Mouse (Mus musculus): ENCODE measurements around the gene Rfesd. TPM values are rescaled to one million over a fixed set of nuclear protein-coding genes. Genes with fewer than 3 reads are reported as not detected.

Gene Rfesd
- polyA plus RNA-seq, 1 experiment from 2014 or later: 12.0 TPM

GRCm38 (mm10) chr13:76056261-76056724, 37.8 kb upstream of the Rfesd start:
- Histone ChIP-seq H3K9me3 (replicated peaks; ENCODE audit: control insufficient read depth, low read length) (no peaks in the 10 kb centered on the region), H3K36me3 (ENCODE audit: control insufficient read depth, insufficient read depth) (no peaks in the 10 kb centered on the region), H3K9ac (ENCODE audit: low read length) (peak overlapping the region; percentile 44; the same call in 1 of the 2 replicates), H3K4me2 (ENCODE audit: low read depth, low read length) (peak overlapping the region; percentile 98), H3K27me3 (ENCODE audit: control insufficient read depth, insufficient read depth, low read length) (peaks cover 40% of the 10 kb centered on the region), H3K4me3 (ENCODE audit: low read length) (peak overlapping the region; percentile 62), H3K27ac (ENCODE audit: low read length) (no peak overlapping the region), H3K4me1 (ENCODE audit: control insufficient read depth, insufficient read depth, low read length) (peaks cover 14% of the 10 kb centered on the region)
- under 1% methylated on average over 34 of the region's 34 CpGs for WGBS
- ATAC-seq (replicated peaks; ENCODE audit: extremely low read depth, insufficient read depth, low FRiP score): peak; percentile 82

GRCm38 (mm10) chr13:76055391-76056232, 37.1 kb upstream of the Rfesd start:
- Histone ChIP-seq H3K9me3 (replicated peaks; ENCODE audit: control insufficient read depth, low read length) (no peaks in the 10 kb centered on the region), H3K4me2 (ENCODE audit: low read depth, low read length) (peak overlapping the region; percentile 98), H3K9ac (ENCODE audit: low read length) (peak overlapping the region; percentile 36), H3K36me3 (ENCODE audit: control insufficient read depth, insufficient read depth) (no peaks in the 10 kb centered on the region), H3K27ac (ENCODE audit: low read length) (no peak overlapping the region), H3K27me3 (ENCODE audit: control insufficient read depth, insufficient read depth, low read length) (peaks cover 40% of the 10 kb centered on the region), H3K4me3 (ENCODE audit: low read length) (peak overlapping the region; percentile 62), H3K4me1 (ENCODE audit: control insufficient read depth, insufficient read depth, low read length) (peaks cover 14% of the 10 kb centered on the region)
- peak; percentile 30; the same call in 1 of the 2 replicates for ATAC-seq (replicated peaks; ENCODE audit: extremely low read depth, insufficient read depth, low FRiP score)
- 1% methylated on average over 59 of the region's 59 CpGs for WGBS

- H3K27me3 ChIP-seq (ENCODE audit: control insufficient read depth, insufficient read depth, low read length): no peaks in the 10 kb centered on the region
- no peaks in the 10 kb centered on the region for H3K9me3 ChIP-seq (replicated peaks; ENCODE audit: control insufficient read depth, low read length)
- H3K27ac ChIP-seq (ENCODE audit: low read length): no peak overlapping the region
- no peak overlapping the region for H3K4me2 ChIP-seq (ENCODE audit: low read depth, low read length)
- H3K4me1 ChIP-seq (ENCODE audit: control insufficient read depth, insufficient read depth, low read length): no peaks in the 10 kb centered on the region
- no peak for ATAC-seq (replicated peaks; ENCODE audit: extremely low read depth, insufficient read depth, low FRiP score)
- no peaks in the 10 kb centered on the region for H3K36me3 ChIP-seq (ENCODE audit: control insufficient read depth, insufficient read depth)
- no peak overlapping the region for H3K4me3 ChIP-seq (ENCODE audit: low read length)
- no peak overlapping the region for H3K9ac ChIP-seq (ENCODE audit: low read length)
Measured at GRCm38 (mm10) chr13:76044971-76045370, 26.5 kb upstream of the Rfesd start.

GRCm38 (mm10) chr13:76042455-76042854, 23.9 kb upstream of the Rfesd start:
- Histone ChIP-seq H3K9me3 (replicated peaks; ENCODE audit: control insufficient read depth, low read length) (no peaks in the 10 kb centered on the region), H3K27me3 (ENCODE audit: control insufficient read depth, insufficient read depth, low read length) (no peaks in the 10 kb centered on the region), H3K4me3 (ENCODE audit: low read length) (no peak overlapping the region), H3K4me2 (ENCODE audit: low read depth, low read length) (no peak overlapping the region), H3K36me3 (ENCODE audit: control insufficient read depth, insufficient read depth) (no peaks in the 10 kb centered on the region), H3K9ac (ENCODE audit: low read length) (no peak overlapping the region), H3K4me1 (ENCODE audit: control insufficient read depth, insufficient read depth, low read length) (no peaks in the 10 kb centered on the region), H3K27ac (ENCODE audit: low read length) (no peak overlapping the region)
- 34% methylated on average over 1 of the region's 1 CpGs for WGBS
- ATAC-seq (replicated peaks; ENCODE audit: extremely low read depth, insufficient read depth, low FRiP score): no peak

- H3K27ac ChIP-seq (ENCODE audit: low read length): no peak overlapping the region
- H3K9ac ChIP-seq (ENCODE audit: low read length): no peak overlapping the region
- 52% methylated on average over 3 of the region's 3 CpGs for whole genome bisulfite sequencing
- H3K4me1 ChIP-seq (ENCODE audit: control insufficient read depth, insufficient read depth, low read length): no peaks in the 10 kb centered on the region; the same call in 1 of the 2 replicates
- no peak for ATAC-seq (replicated peaks; ENCODE audit: extremely low read depth, insufficient read depth, low FRiP score)
- no peaks in the 10 kb centered on the region; the same call in 1 of the 2 replicates for H3K27me3 ChIP-seq (ENCODE audit: control insufficient read depth, insufficient read depth, low read length)
- no peak overlapping the region for H3K4me3 ChIP-seq (ENCODE audit: low read length)
- H3K9me3 ChIP-seq (replicated peaks; ENCODE audit: control insufficient read depth, low read length): no peaks in the 10 kb centered on the region
- no peak overlapping the region for H3K4me2 ChIP-seq (ENCODE audit: low read depth, low read length)
- H3K36me3 ChIP-seq (ENCODE audit: control insufficient read depth, insufficient read depth): no peaks in the 10 kb centered on the region
Measured at GRCm38 (mm10) chr13:76024588-76024987, 6.1 kb upstream of the Rfesd start.

- H3K4me2 ChIP-seq (ENCODE audit: low read depth, low read length): no peak overlapping the region
- H3K36me3 ChIP-seq (ENCODE audit: control insufficient read depth, insufficient read depth): no peaks in the 10 kb centered on the region
- H3K27me3 ChIP-seq (ENCODE audit: control insufficient read depth, insufficient read depth, low read length): no peaks in the 10 kb centered on the region; the same call in 1 of the 2 replicates
- no peak overlapping the region for H3K27ac ChIP-seq (ENCODE audit: low read length)
- H3K4me1 ChIP-seq (ENCODE audit: control insufficient read depth, insufficient read depth, low read length): peaks cover 2% of the 10 kb centered on the region
- no peaks in the 10 kb centered on the region for H3K9me3 ChIP-seq (replicated peaks; ENCODE audit: control insufficient read depth, low read length)
- WGBS: 86% methylated on average over 2 of the region's 2 CpGs
- no peak for ATAC-seq (replicated peaks; ENCODE audit: extremely low read depth, insufficient read depth, low FRiP score)
- H3K4me3 ChIP-seq (ENCODE audit: low read length): no peak overlapping the region
- H3K9ac ChIP-seq (ENCODE audit: low read length): no peak overlapping the region
Measured at GRCm38 (mm10) chr13:76021782-76022181, 3.3 kb upstream of the Rfesd start.

- Histone ChIP-seq H3K9me3 (replicated peaks; ENCODE audit: control insufficient read depth, low read length) (no peaks in the 10 kb centered on the region), H3K27ac (ENCODE audit: low read length) (peak overlapping the region; percentile 31; the same call in 1 of the 2 replicates), H3K36me3 (ENCODE audit: control insufficient read depth, insufficient read depth) (no peaks in the 10 kb centered on the region), H3K27me3 (ENCODE audit: control insufficient read depth, insufficient read depth, low read length) (no peaks in the 10 kb centered on the region; the same call in 1 of the 2 replicates), H3K4me1 (ENCODE audit: control insufficient read depth, insufficient read depth, low read length) (peaks cover 2% of the 10 kb centered on the region), H3K4me2 (ENCODE audit: low read depth, low read length) (peak overlapping the region; percentile 65), H3K4me3 (ENCODE audit: low read length) (peak overlapping the region; percentile 82), H3K9ac (ENCODE audit: low read length) (peak overlapping the region; percentile 54)
- peak; percentile 14; the same call in 1 of the 2 replicates for ATAC-seq (replicated peaks; ENCODE audit: extremely low read depth, insufficient read depth, low FRiP score)
- 50% methylated on average over 5 of the region's 5 CpGs for WGBS
Measured at GRCm38 (mm10) chr13:76018844-76019400, 403 bp upstream of the Rfesd start.

- Histone ChIP-seq H3K9me3 (replicated peaks; ENCODE audit: control insufficient read depth, low read length) (no peaks in the 10 kb centered on the region), H3K27me3 (ENCODE audit: control insufficient read depth, insufficient read depth, low read length) (no peaks in the 10 kb centered on the region), H3K4me3 (ENCODE audit: low read length) (peak overlapping the region; percentile 82), H3K27ac (ENCODE audit: low read length) (peak overlapping the region; percentile 97), H3K9ac (ENCODE audit: low read length) (peak overlapping the region; percentile 96), H3K36me3 (ENCODE audit: control insufficient read depth, insufficient read depth) (no peaks in the 10 kb centered on the region), H3K4me2 (ENCODE audit: low read depth, low read length) (peak overlapping the region; percentile 65), H3K4me1 (ENCODE audit: control insufficient read depth, insufficient read depth, low read length) (peaks cover 2% of the 10 kb centered on the region)
- no peak for ATAC-seq (replicated peaks; ENCODE audit: extremely low read depth, insufficient read depth, low FRiP score)
- 64% methylated on average over 4 of the region's 4 CpGs for WGBS
Measured at GRCm38 (mm10) chr13:76017465-76017864, 1.1 kb downstream of the Rfesd start.

- H3K4me3 ChIP-seq (ENCODE audit: low read length): no peak overlapping the region
- peaks cover 2% of the 10 kb centered on the region for H3K4me1 ChIP-seq (ENCODE audit: control insufficient read depth, insufficient read depth, low read length)
- no peak overlapping the region for H3K9ac ChIP-seq (ENCODE audit: low read length)
- no peaks in the 10 kb centered on the region for H3K27me3 ChIP-seq (ENCODE audit: control insufficient read depth, insufficient read depth, low read length)
- no peak overlapping the region for H3K27ac ChIP-seq (ENCODE audit: low read length)
- 43% methylated on average over 2 of the region's 2 CpGs for WGBS
- no peak overlapping the region for H3K4me2 ChIP-seq (ENCODE audit: low read depth, low read length)
- no peaks in the 10 kb centered on the region for H3K9me3 ChIP-seq (replicated peaks; ENCODE audit: control insufficient read depth, low read length)
- no peak for ATAC-seq (replicated peaks; ENCODE audit: extremely low read depth, insufficient read depth, low FRiP score)
- no peaks in the 10 kb centered on the region for H3K36me3 ChIP-seq (ENCODE audit: control insufficient read depth, insufficient read depth)
Measured at GRCm38 (mm10) chr13:76014511-76014910, 4.0 kb downstream of the Rfesd start.

Measured in heart, embryonic 16.5 days (tissue).